Mouse (Mus musculus) limb, embryonic 14.5 days (tissue): ENCODE measurements around the gene Sez6l. TPM values are rescaled to one million over a fixed set of nuclear protein-coding genes. Genes with fewer than 3 reads are reported as not detected.

Experiments
- ATAC-seq: fragments of 200-750 bp; cut with Nextera tagmentation; 2 replicates; pipeline ENCODE4 v1.8.0; 2017; ENCODE audit warnings: low read depth, moderate number of reproducible peaks, moderate TSS enrichment; ENCODE audit not compliant: low FRiP score
- DNase-seq: peaks from one replicate; pipeline ENCODE4 v3.0.0-alpha.2; 2015; ENCODE audit warnings: low spot score
- H3K27ac ChIP-seq: fragments of 300-500 bp; sonication (generic); replicated peaks from 2 replicates; pipeline ENCODE4 v1.5.1; 2014; ENCODE audit warnings: low read depth, mild to moderate bottlenecking, low read length, moderate library complexity, mixed read lengths
- H3K27me3 ChIP-seq: fragments of 300-500 bp; sonication (generic); 2 replicates; pipeline ENCODE4 v1.6.1; 2014; ENCODE audit warnings: low read length, mixed read lengths; ENCODE audit not compliant: control insufficient read depth, insufficient read depth
- H3K36me3 ChIP-seq: fragments of 300-500 bp; sonication (generic); 2 replicates; pipeline ENCODE4 v1.6.1; 2014; ENCODE audit warnings: mild to moderate bottlenecking, low read length, moderate library complexity, mixed read lengths; ENCODE audit not compliant: control insufficient read depth, insufficient read depth
- H3K4me1 ChIP-seq: fragments of 300-500 bp; sonication (generic); 2 replicates; pipeline ENCODE4 v1.6.1; 2014; ENCODE audit warnings: antibody characterized with exemption, low read length, mixed read lengths; ENCODE audit not compliant: control insufficient read depth, insufficient read depth
- H3K4me2 ChIP-seq: fragments of 300-500 bp; sonication (generic); replicated peaks from 2 replicates; pipeline ENCODE4 v1.6.1; 2014; ENCODE audit warnings: low read depth, mild to moderate bottlenecking, low read length, moderate library complexity; ENCODE audit not compliant: severe bottlenecking
- H3K4me3 ChIP-seq: fragments of 300-500 bp; sonication (generic); replicated peaks from 2 replicates; pipeline ENCODE4 v1.5.1; 2014; ENCODE audit warnings: low read length
- H3K9ac ChIP-seq: fragments of 300-500 bp; sonication (generic); 2 replicates; pipeline ENCODE4 v1.6.1; 2014; ENCODE audit warnings: mild to moderate bottlenecking, low read depth, low read length, moderate library complexity; ENCODE audit not compliant: severe bottlenecking
- H3K9me3 ChIP-seq: fragments of 300-500 bp; sonication (generic); 2 replicates; pipeline ENCODE4 v1.6.1; 2016; ENCODE audit warnings: low read length; ENCODE audit not compliant: control insufficient read depth
- POLR2A ChIP-seq: fragments of 200-500 bp; IDR thresholded peaks from 2 replicates; pipeline ENCODE4 v1.8.0; 2012; ENCODE audit warnings: inconsistent platforms, mild to moderate bottlenecking, moderate library complexity, borderline replicate concordance; ENCODE audit not compliant: insufficient read depth, insufficient read length; ENCODE audit errors: extremely low read depth
- WGBS: fragments of 180-500 bp; shearing (Covaris S2); extraction: QIAGEN DNeasy Blood & Tissue Kit; methylation state at CpG from one replicate; pipeline ENCODE4 v1.1.7; 2014; 5-methylcytosine and 5-hydroxymethylcytosine counted together
- polyA plus RNA-seq, 2 experiments: library from polyadenylated mRNA; depleted of rRNA in 1 of 2; stranded (reverse) in 1 of 2; unstranded in 1 of 2; fragments of >200 nt; fragmentation: Nextera tagmentation in 1 of 2; extraction: Ambion mirVana in 1 of 2; gene quantifications; 2 replicates each; pipeline versions ENCODE4 v1.2.1 to v1.2.3; 2012 to 2014

Sez6l gene
- polyA plus RNA-seq, 2 experiments = 0.89 to 1.8 TPM

GRCm38 (mm10) chr5:112510351-112510750, 66.6 kb downstream of the Sez6l start:
- Histone ChIP-seq H3K4me2 (no peak overlapping the region), H3K9me3 (no peaks in the 10 kb centered on the region), H3K27me3 (no peaks in the 10 kb centered on the region), H3K27ac (no peak overlapping the region), H3K36me3 (no peaks in the 10 kb centered on the region), H3K9ac (no peak overlapping the region), H3K4me3 (no peak overlapping the region), H3K4me1 (no peaks in the 10 kb centered on the region)
- DNase-seq (no peak), ATAC-seq (no peak)
- 87% methylated on average over 8 of the region's 8 CpGs for WGBS
- no peak for TF ChIP-seq POLR2A

GRCm38 (mm10) chr5:112509916-112510315, 67.1 kb downstream of the Sez6l start:
- Histone ChIP-seq H3K4me1 (no peaks in the 10 kb centered on the region), H3K4me2 (no peak overlapping the region), H3K4me3 (no peak overlapping the region), H3K36me3 (no peaks in the 10 kb centered on the region), H3K27me3 (no peaks in the 10 kb centered on the region), H3K9me3 (no peaks in the 10 kb centered on the region), H3K27ac (no peak overlapping the region), H3K9ac (no peak overlapping the region)
- no peak for TF ChIP-seq POLR2A
- DNase-seq = no peak
- ATAC-seq = no peak
- WGBS = 76% methylated on average over 5 of the region's 5 CpGs

DNA sequence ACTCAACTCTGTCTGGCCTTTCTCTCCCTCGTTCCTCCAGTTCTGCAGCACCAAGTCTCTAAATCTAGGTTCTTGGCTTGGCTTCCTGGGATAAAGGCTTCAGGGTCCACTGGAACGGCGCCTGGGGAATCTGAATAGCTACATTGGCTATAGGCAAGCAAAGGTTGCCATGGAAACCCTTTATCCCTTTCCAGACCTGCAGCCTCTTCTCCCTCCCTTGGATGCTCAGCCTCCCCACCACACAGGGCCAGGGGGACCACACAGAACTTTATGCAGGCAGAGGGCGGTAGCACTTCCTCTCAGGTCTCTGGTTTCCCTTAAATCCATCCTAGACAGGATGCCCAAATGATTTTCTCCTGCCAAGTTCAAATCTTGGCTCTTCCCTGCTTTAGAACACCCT, 71.4 kb downstream of the Sez6l start:
- 72% methylated on average over 4 of the region's 4 CpGs for WGBS

DNA sequence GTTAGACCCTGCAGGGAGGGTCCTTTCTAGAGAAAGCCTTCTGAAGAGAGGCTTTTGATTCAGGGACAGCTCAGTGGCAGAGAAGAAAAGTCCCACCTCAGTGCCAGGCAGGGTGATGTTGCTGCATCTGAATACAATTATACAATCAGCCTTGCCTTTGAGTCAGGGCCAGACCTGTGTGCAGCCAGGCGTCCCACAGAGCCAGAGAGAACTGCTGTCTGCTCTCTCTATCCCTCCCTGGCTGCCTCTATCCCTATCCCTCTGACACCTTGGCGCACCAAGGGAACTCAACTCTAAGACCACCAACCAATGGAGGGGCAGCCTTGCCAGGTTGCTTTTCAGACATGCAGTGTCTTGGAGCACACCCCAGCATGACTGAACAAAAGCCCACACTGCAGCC, 75.6 kb downstream of the Sez6l start:
- Histone ChIP-seq H3K4me2 (no peak overlapping the region), H3K27me3 (no peaks in the 10 kb centered on the region), H3K4me3 (no peak overlapping the region), H3K27ac (no peak overlapping the region), H3K9ac (no peak overlapping the region), H3K36me3 (no peaks in the 10 kb centered on the region), H3K9me3 (no peaks in the 10 kb centered on the region), H3K4me1 (no peaks in the 10 kb centered on the region; the same call in 1 of the 2 replicates)
- ATAC-seq = no peak
- no peak for TF ChIP-seq POLR2A
- DNase-seq = no peak
- 40% methylated on average over 2 of the region's 2 CpGs for WGBS

More for the DNA sequence above, 71.4 kb downstream of the Sez6l start:
- TF ChIP-seq POLR2A = no peak
- H3K27me3 ChIP-seq = no peaks in the 10 kb centered on the region
- ATAC-seq (no peak), DNase-seq (peak; percentile 26)
- no peak overlapping the region for H3K4me3 ChIP-seq
- no peaks in the 10 kb centered on the region for H3K4me1 ChIP-seq
- H3K9ac ChIP-seq = no peak overlapping the region
- no peak overlapping the region for H3K4me2 ChIP-seq
- H3K27ac ChIP-seq = no peak overlapping the region
- no peaks in the 10 kb centered on the region for H3K36me3 ChIP-seq
- H3K9me3 ChIP-seq = no peaks in the 10 kb centered on the region

DNA sequence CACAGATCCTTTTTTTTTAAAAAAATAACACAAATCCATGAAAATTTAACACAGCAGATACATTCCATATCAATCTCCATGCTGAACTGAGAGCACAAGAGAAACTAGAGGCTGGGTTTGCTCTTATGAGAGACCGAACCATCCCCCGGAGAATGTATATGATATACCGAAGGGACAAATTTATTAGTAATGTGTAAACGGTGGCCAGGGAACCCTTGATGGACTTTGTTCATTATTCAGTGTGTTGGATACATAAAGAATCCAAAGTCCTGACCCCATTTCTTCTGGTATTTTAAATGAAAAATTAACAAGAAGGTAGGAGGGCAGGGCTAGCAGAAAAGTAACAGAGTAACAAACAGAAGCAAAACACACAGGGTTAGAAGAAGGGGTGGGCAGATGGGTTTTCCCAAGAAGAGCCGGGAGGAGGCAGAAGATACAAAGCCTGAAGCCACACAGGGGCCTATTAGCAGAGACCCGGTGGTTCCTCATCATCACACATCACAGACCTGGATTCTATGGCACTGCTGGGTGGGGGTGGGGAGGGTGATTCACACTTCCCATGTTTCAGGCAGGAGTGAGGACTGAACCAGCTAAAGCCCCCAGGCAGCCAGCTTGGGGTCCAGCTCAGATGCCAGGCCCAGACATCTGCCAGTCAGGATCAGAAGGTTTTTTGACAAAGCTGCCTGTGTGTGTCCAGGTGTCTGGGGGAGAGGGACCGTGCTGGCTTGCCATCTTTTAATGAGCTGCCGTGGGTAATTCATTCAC, 76.9 kb downstream of the Sez6l start:
- no peaks in the 10 kb centered on the region for H3K9me3 ChIP-seq
- H3K4me2 ChIP-seq = no peak overlapping the region
- no peaks in the 10 kb centered on the region; the same call in 1 of the 2 replicates for H3K4me1 ChIP-seq
- no peak for TF ChIP-seq POLR2A
- no peaks in the 10 kb centered on the region for H3K27me3 ChIP-seq
- no peak for DNase-seq
- H3K9ac ChIP-seq = no peak overlapping the region
- WGBS = 54% methylated on average over 7 of the region's 8 CpGs
- H3K36me3 ChIP-seq = no peaks in the 10 kb centered on the region
- ATAC-seq = no peak
- no peak overlapping the region for H3K4me3 ChIP-seq
- no peak overlapping the region for H3K27ac ChIP-seq
